Mouse (Mus musculus) inflammation-experienced regulatory T-cells, adult 6 months (primary cell): ENCODE results near the gene Srprb. TPM values are rescaled to one million over a fixed set of nuclear protein-coding genes. Genes with fewer than 3 reads are reported as not detected.
"Not testable (repeated sequence)": the region's sequence is repeated elsewhere in the genome, so short reads cannot be mapped to it uniquely, and the experiment has no call there.

Source experiments
- ATAC-seq: one replicate; pipeline ENCODE4 v1.8.0; 2017
- polyA plus RNA-seq, 3 experiments: library from polyadenylated mRNA; unstranded; fragments of 100-300 nt; shearing (Covaris generic); gene quantifications; one replicate each; pipeline ENCODE4 v1.2.1; 2017

Srprb gene
- polyA plus RNA-seq, 3 experiments from 2014 or later = 24.6 to 35.8 (median 30.2) TPM

DNA sequence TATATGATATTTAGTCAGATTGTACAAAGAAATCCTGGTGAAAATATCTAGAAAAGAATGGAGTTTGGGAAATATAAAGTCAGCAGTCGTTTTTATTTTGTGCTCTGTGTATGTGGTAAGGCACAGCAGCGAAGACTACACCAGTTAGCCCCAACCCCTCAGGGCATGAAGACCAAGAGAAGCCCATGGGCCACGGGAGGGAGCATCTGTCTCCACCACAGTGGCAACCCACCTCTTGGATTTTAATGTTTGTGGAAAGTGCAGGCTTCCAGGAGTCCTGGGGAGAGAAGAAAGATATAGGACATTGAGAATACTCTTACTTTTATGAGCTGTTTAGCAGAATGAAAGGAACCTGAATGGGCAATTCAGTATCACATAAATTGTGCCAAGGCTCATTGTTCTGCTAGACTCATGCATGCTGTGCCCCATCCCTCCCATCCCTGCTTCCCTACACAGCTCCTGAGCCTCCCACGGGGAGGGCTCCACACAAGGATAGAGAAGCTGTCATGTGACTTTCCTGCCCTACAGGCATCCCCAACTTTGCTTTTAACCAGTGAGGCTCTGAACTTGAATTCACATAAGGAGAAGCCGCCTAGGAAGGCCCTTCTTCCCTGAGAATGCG lies 7.0 kb upstream of the Srprb start:
- no peak for ATAC-seq

DNA sequence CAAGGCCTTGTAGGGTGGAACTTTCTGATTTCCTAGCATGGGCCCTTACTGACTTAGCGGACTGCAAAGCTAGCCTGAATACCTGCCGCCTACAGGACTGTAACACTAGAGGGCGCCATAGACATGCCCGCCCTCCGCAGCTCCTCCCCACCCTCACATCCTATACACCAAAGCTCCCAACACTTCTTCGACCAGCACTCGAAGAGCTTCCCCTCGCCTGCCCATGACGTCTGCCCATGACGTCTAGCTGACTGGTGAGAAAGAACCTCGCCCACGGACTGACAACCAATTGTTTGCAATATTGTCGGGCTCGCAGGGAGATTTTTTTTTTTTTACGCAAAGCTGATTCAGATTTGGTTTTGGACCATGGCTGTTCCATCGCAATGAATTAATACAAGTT lies 5.9 kb upstream of the Srprb start:
- ATAC-seq = peak; percentile 97

DNA sequence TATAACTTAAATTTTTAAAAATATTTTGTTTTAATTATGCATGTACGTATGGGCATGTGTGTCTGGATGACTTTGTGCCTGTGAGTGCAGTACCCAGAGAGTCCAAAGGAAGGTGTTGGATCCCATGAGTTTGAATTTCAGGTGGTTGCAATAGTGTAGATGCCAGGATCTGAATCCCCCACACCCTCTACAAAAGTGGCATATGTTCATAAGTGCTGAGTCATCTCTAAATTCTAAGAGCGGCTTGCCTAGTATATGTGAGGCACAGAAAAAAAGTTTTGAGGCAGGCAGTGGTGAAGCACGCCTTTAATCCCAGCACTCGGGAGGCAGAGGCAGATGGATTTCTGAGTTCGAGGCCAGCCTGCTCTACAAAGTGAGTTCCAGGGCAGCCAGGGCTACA lies 3.8 kb upstream of the Srprb start:
- ATAC-seq = no peak

DNA sequence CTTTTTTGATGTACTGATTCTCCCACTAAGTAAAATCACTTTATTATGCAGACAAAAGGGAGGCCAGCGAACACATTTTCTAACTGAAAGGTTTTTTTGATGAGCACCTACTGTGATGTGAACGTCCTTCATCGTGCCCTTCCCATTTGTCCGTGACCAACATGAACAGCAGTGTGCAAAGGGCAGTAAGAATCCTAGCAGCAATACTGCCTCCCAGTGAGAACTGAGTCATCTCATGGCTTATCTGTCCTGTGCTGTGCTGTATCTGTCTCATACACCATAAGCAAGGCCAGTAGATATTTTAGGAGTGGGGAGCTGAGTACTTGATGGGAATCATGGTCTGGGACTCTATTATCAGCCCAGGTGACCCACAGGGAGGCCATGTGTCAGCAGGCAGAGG lies 13.5 kb downstream of the Srprb start:
- no peak for ATAC-seq

DNA sequence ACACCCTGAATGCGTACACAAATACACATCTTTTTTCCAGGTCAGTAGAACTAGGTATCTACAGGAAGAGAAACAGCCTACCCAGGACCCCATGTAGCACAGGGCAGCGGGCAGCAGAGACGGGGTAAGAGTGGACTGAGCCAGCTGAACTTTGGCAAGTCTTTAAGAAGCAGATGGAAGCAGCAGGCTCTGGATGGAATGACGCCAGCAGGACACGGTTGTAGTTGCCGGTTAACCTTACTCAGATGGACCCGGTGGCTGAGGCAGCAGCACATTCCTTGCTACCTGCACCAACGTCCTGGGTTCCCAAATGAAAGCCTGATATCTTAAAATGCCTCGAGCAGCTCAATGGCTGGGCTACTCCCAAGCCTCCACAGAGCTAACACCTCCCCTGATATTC lies 15.2 kb downstream of the Srprb start:
- no peak for ATAC-seq

DNA sequence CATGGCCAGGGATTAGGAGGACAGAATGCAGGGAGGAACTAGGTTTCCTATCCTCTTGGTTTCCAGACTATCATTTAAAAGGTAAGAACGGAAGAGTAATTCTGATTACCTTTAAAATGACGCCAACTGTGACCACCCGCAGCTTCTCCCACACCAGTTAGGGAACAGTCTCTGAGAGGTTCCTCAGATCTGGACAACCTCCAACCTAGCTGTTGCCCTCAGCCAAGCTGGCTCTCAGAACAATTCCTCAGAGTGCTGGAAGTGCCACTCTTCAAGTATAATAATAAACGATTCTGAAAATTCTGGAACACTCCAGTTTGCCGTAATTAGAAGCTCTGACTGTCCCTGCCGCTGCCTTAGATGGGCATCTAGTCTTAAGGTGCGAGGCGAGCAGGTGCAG lies 16.0 kb downstream of the Srprb start:
- ATAC-seq = no peak

DNA sequence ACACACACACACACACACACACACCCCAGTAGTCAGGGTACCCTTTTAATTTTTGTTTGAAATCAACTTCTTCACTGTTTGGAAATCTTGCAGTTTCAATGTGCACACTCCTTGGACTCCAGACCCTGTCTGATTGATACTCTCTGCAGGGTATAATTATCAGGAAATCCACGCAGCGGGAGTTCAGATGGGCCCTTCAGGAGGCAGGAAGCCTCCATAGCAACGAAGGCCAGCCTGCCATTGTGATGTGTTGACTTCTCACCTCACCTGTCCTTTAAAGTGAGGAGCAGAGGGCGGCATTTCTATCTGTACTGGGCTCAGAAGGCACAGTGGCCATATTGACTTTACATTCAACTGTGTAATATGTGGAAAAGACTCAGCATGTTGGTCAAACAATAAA lies 17.1 kb downstream of the Srprb start:
- ATAC-seq = no peak

DNA sequence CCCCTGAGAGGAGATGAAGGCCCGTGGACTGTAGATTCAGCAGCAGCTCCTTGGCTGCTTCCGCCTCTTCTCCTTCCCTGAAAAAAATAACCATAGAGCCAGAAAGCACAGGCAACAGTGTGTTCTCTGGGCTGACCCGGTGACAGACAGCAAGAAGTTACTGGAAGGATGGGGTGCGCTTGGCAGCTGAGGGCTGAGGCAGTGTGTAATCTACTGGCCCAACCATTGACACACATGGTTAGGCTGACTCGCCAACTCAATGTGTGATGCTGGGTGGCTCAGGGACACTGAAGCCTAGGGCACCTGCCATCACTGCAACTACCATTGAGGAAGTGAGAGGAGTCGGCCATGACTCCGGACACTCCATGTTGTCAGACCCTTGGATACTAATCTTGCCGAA lies 20.1 kb downstream of the Srprb start:
- ATAC-seq = no peak

DNA sequence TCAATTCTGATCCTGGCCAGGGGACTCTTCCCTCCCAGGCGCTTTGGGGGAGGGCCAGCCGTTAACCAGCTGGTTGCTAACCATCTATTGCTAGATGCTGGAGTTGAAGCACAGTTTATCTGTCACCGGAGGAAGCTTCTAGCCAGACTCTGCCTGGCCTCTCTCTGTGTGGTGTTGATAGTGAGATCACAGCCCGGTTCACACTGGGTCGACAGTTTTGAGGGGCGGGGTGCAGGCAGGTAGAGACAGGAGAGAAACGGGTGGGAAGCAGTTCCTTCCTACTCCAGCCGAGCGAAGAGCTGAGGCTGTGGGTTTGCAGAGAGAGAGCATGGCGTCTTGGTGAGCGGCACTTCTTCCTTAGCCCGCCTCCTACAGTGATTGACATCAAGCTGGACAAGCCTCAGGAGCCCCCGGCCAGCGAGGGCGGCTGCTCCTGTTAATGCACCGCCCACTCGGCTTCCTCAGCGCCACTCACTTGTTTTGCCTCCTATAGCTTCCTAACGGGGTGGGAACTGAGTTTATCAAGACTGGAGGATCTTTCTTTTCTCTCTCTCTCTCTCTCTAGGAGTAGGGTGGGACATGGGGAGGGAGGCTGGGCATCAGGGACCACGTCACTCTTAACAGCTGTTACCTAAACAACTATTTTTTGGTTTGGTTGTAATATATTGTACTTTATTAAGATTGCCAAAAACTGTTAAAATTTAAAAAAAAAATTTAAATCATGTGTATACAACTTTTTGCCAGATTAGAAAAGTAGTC lies 21.0 kb downstream of the Srprb start:
- peak; percentile 96 for ATAC-seq

DNA sequence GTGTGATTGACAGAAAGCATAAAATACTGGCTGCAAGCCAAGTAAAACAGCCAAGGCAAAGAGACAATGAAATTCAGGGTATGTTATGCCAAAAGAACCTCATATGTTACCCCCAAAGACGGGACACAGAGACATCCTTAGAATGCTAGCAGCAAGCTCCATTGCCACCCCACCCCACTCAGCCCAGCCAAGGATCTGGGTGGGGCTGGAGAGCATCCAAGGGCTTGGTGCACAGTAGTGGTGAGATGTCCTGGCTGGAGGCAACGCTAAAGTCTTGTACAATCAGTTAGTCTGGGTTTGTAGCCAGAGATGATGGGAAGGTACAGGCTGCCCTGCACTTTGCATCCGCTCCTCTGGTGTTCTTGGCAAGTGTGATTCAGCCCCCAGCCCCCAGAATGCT lies 21.6 kb downstream of the Srprb start:
- no peak for ATAC-seq

DNA sequence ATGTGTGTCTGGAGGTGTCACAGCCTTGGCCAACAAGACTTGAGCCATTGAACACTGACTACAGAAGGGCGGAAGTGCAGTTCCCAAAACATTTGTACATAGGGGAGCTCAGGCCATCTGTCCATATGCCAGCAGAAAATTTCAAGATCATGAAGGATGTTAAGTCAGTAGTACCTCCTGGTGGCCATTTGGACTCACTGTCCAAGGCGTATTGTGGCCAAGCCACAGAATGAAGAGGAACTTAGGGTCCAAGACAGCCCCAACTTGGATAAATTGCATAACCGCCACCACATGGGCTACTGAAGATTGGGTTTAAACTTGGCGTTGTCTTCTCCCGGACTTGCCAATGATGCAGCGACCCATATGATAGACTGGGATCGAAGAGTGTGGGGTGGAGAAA lies 26.2 kb downstream of the Srprb start:
- ATAC-seq = no peak

DNA sequence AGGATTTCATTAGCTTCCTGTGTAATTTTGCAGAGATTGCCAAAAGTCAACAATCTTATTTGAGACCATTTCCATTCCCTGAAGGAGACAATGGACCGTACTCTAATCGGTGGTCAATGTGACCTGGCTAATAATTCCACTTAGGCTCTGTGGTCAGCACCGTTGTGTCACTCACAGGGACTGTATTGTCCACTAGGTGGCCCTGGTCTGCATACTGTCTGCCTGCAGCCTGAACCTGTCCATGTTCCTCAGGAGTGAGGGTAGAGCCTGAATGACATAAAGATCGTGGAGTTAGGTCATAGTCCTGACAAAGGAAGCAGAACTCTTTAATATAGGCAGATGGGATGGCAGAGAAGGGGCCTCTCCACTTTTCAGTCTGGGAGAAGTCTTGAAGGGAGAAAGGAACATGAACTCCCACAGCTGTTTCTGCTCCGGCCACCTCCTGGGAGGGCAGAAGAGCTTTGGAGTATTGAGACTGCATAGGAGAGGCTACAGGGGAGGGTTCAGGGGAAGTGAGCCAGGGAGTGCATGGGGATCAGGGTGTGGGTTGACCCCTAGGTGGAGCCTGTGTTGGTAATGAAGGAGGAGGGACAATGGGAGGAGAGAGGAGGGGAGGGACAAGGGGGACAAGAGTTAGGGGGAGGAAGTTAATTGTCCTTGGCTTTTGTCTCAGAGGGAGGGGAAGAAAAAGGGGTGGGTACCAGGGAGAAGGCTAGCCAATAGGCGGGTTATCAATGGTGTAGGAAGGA lies 27.0 kb downstream of the Srprb start:
- no peak for ATAC-seq

DNA sequence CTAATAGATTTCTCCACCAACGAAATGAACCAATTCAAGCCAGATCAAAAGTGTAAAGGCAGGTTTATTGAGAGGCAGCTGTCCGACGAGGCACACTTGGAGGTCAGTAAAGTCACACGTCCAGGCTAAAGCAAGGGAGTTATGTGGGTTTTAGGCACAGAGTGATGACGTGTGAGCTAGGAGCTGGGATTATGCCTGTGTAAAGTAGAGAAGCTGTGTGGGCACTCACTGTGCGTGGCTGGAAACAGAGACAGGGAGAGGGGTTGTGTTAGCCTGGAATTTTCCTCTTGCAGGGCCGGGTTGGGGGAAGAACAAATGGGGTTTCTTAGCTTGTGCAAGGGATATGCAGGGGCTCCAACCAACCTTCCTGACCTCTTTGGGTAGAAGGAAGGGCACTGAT lies 33.2 kb downstream of the Srprb start:
- no peak for ATAC-seq

DNA sequence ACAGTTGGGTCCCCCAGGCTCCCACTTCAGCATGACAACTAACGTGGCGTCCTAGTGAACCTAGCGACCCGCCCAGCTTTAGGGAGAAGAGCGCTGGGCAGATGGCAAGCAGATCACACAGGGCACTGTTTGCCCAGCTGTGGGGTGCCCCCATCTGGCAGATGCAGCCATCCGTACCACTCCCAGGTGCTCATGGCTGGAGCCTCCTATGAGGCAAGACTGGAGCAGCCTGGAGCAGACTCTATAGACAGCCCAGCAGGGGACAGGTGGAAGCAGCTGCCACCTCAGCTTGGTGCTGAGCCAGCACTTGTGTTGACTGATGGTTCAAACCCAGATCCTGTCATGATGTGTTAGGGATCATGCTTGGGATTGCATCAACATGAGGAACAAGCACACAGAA lies 33.9 kb downstream of the Srprb start:
- no peak for ATAC-seq

DNA sequence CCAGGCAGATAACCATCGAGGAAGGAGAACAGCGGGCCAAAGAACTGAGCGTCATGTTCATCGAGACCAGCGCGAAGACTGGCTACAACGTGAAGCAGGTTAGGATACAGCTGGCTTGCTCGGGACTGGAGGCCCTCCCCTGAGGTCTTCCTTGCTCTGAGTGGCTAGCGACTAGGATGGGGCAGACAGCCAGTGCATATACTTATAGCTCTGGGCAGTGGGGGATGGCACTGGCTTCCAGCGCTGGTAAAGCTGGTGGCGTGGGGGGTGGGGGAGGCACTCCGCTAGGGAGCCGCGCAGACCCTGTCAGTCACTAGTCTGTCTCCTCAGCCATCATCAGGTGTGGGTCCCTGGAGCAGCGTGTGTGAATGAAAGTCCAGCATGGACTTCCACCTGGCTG lies 38.1 kb downstream of the Srprb start:
- no peak for ATAC-seq

DNA sequence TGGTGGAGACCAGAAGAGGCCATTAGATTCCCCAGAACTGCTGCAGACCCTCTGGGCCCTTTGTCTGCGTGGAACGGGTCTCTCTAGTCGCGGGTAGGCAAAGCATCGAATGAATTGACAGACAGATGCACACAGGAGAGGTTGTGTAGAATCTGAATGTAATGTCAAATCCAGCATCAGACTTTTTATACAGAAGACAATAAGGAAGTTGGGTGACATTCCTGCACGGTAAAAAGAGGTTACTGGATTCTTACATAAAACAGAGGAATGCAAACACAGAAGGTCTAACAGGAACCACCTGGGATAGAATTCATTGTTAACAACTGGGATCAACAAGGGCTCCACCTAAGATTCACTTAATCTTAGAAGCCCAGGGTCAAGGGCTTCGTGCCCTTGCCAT lies 46.8 kb downstream of the Srprb start:
- not testable (repeated sequence) for ATAC-seq

DNA sequence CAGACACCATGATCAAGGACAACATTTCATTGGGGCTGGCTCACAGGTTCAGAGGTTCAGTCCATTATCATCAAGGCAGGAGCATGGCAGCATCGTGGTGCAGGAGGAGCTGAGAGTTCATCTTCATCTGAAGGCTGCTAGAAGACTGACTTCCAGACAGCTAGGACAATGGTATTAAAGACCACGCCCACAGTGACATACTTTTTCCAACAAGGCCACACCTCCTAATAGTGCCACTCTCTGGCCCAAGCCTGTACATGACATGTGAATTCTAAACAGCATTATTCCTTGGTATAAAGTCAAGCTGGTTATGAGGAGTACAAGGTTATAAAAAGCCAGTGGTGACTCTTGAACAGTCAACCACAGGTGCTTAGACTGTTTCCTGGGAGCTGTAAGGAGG lies 47.4 kb downstream of the Srprb start:
- ATAC-seq = no peak

DNA sequence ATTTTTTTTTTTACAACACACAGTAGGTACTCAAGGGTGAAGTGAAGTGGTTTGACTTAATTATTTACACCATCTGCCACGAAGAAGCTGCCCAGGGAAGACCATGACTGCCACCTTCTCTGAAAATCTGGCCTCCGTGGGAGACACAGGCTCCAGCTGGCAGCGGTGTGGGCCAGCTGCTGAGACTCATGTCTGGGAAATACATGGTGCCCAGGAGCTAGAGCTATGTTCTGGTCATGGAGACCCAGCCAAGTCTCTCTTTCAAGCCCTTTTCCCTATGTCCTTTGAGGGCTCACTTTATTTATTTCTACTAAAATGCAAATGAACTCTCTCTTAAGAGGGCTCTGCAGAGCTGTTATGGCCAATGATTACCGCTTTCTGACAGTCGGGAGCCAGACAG lies 48.7 kb downstream of the Srprb start:
- no peak for ATAC-seq

DNA sequence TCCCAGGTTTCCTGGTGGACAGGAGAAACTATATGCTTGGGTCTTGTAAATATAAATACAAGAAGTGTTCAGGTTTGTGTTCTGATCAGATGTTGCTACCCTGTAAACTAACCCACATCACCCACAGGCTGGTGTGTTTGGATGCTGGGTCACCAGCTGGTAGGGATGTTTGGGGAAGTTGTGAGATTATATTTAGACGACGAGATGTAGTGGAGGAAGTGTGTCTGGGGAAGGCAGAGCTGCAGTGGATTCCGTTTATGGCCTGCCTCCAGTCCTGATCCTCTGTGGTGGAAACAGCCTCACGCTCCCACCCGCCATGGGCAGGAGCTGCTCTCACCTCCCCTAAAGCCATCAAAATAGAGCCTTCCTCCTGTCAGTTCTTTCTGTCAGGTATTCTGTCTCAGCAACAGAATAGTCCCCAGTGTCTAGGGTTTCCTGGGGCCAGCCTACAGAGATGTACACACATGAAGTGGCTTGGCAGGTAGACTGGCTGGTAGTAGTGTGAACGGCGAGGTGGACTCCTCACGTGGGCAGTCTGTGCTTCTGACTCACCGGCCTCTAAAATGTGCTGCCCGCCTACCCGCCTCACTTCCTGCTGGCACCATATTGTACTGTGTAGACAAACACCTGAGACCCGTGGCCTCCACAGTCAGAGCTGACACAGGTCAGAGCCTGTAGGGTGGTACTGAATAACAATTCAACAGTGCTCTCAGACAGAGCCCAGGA lies 52.7 kb downstream of the Srprb start:
- ATAC-seq = no peak

DNA sequence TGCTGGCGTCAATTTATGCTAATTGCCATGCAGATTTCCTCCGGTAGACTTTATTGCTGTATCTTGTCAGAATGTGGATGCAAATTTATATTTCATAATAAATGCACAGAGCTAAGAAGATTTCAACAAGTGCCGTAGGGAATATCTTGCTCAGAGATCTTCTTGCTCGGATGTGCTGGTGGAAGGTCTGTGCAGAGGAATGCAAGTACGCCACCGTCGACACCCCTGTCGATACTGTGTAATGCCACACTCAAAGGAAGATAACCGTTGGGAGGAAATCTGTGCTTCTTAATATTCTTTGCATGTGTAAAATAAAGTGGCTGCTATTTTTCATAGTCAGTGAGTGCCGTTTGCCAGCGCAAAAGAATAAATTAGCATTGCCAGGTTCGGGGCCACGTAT lies 54.8 kb downstream of the Srprb start:
- no peak for ATAC-seq

DNA sequence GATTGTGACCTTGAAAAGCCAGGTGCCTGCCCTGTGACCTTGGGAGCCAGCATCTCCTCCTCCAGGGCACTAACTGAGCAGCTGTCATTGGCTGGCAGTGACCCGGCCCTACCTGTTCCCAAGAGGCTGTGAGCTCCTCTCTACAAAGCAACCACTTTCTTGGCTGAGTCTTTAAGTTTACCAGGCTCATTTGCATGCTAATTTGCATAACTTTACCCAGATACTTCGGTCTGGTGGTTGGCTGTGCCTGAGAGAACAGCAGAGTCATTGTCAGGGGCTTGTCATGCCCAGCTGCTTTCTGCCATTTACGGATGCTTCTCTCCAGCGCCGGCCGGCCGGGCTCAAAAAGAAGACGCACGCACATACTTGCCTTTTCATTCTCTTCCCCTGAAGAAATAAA lies 55.2 kb downstream of the Srprb start:
- ATAC-seq = no peak

DNA sequence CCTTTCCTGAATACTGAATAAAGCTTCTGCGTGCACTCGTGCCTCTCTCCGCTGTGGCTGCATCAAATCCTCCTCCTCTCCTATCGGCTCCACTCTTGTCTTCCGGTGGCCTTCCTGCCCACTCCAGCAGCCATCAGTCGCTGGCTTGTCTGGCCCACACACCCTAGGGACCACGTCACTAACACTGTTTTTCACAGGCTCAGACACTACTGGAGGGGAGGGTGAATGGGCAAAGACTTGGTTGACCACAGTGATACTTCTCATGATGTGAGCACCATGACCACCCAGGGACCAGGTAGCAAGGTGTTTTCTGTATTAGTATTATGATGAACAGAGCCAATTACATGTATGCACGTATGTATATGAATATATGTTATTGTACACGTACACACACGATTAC lies 55.7 kb downstream of the Srprb start:
- ATAC-seq = no peak

DNA sequence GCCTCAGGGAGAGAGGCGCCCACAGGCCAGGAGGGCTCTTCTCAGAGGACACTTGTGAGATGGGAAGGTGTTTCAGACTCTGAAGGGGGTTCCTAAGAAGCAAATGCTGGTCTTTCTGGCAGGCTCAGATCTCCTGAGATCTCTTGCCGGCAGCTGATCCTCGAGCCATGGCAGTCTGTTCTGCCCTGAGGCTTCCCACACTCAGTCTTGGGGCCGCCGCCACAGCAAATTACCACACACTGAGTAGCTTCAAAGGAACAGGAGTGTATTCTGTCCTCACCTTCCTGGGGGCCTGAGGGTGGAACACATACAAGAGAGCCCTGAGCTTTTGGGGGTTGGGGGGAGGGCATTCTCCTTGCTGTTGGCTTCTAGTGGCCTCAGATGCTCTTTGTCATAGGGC lies 56.6 kb downstream of the Srprb start:
- no peak for ATAC-seq
